Comparison of ENCODE assay signal across 20 mouse cellular contexts in genomic region chr3:51256450-51256849, GRCm38 (mm10). TPM values are rescaled to one million over a fixed set of nuclear protein-coding genes. Genes with fewer than 3 reads are reported as not detected.
DNase-seq lines count a peak whose midpoint lies in the region; ATAC-seq and TF ChIP-seq lines count a peak whose summit lies in the region.
"Had no signal": no experiment of that assay in that cellular context is flagged by ENCODE, and none has a peak within 500 bp of the region (broad histone marks: within the 10 kb centered on the region; RNA-seq: fewer than 3 reads in every experiment).

No protein-coding gene starts in this region.

- no peak overlapping the region for H3K4me3 ChIP-seq in heart, embryonic 11.5 days (ENCODE audit: low read depth, low read length)
- H3K4me3 ChIP-seq in heart, postnatal 0 days (ENCODE audit: low read depth, low read length), result no peak overlapping the region
- H3K4me3 ChIP-seq in heart, embryonic 12.5 days, result no peak overlapping the region
- H3K4me3 ChIP-seq in brown adipose tissue, adult 24 weeks (ENCODE audit: insufficient read depth, low read depth, low read length), result no peak overlapping the region
- H3K4me3 ChIP-seq: embryonic facial prominence, embryonic 10.5 days; erythroblast, embryonic 14.5 days; forebrain, embryonic 15.5 days; heart, embryonic 13.5 days; hindbrain, embryonic 12.5 days had no signal

- no peaks in the 10 kb centered on the region for H3K4me1 ChIP-seq in heart, embryonic 11.5 days (ENCODE audit: control insufficient read depth, insufficient read depth, low read length)
- H3K4me1 ChIP-seq in heart, postnatal 0 days (ENCODE audit: control insufficient read depth, insufficient read depth), result 0 out of 2 replicates have a peak, but pooled peaks cover 7% of the 10 kb centered on the region
- peaks cover 5% of the 10 kb centered on the region; the same call in 1 of the 2 replicates for H3K4me1 ChIP-seq in heart, embryonic 12.5 days (replicated peaks)
- peaks cover 2% of the 10 kb centered on the region; the same call in 1 of the 2 replicates for H3K4me1 ChIP-seq in brown adipose tissue, adult 24 weeks (ENCODE audit: control insufficient read depth, insufficient read depth, insufficient read length, low read length)
- H3K4me1 ChIP-seq: embryonic facial prominence, embryonic 10.5 days; forebrain, embryonic 15.5 days; hindbrain, embryonic 12.5 days had no signal

- H3K9me3 ChIP-seq in heart, embryonic 11.5 days (replicated peaks; ENCODE audit: control insufficient read depth, low read length), result no peaks in the 10 kb centered on the region
- no peaks in the 10 kb centered on the region for H3K9me3 ChIP-seq in heart, postnatal 0 days (replicated peaks; ENCODE audit: control insufficient read depth, low read length)
- no peaks in the 10 kb centered on the region for H3K9me3 ChIP-seq in heart, embryonic 12.5 days (replicated peaks)
- H3K9me3 ChIP-seq: embryonic facial prominence, embryonic 10.5 days; forebrain, embryonic 15.5 days; heart, embryonic 13.5 days; hindbrain, embryonic 12.5 days had no signal

- WGBS in heart, embryonic 11.5 days (ENCODE audit: insufficient replicate concordance), result 85% methylated on average over 12 of the region's 12 CpGs
- 60% methylated on average over 12 of the region's 12 CpGs for WGBS in heart, postnatal 0 days
- WGBS in heart, embryonic 12.5 days, result 84% methylated on average over 12 of the region's 12 CpGs

- H3K27me3 ChIP-seq in heart, embryonic 11.5 days (ENCODE audit: control insufficient read depth, insufficient read depth, low read length), result no peaks in the 10 kb centered on the region
- no peaks in the 10 kb centered on the region for H3K27me3 ChIP-seq in heart, postnatal 0 days (ENCODE audit: control insufficient read depth, insufficient read depth, low read length)
- H3K27me3 ChIP-seq in heart, embryonic 12.5 days (replicated peaks), result no peaks in the 10 kb centered on the region
- H3K27me3 ChIP-seq: forebrain, embryonic 15.5 days; heart, embryonic 13.5 days; hindbrain, embryonic 12.5 days had no signal

- TF ChIP-seq EP300 in heart, postnatal 0 days (IDR thresholded peaks at IDR 0.05; ENCODE audit: low read depth), result no peak

- no peak overlapping the region for H3K9ac ChIP-seq in heart, embryonic 11.5 days (ENCODE audit: low read depth, low read length)
- H3K9ac ChIP-seq in heart, postnatal 0 days (replicated peaks; ENCODE audit: low read depth, low read length), result no peak overlapping the region
- no peak overlapping the region for H3K9ac ChIP-seq in heart, embryonic 12.5 days
- H3K9ac ChIP-seq: forebrain, embryonic 15.5 days; heart, embryonic 13.5 days; hindbrain, embryonic 12.5 days had no signal

- no peak for TF ChIP-seq CTCF in heart, postnatal 0 days (IDR thresholded peaks at IDR 0.05; ENCODE audit: low read depth)

- ATAC-seq in heart, embryonic 11.5 days (replicated peaks; ENCODE audit: insufficient number of reproducible peaks, low FRiP score, low TSS enrichment), result no peak
- ATAC-seq in heart, postnatal 0 days (ENCODE audit: insufficient read depth, low read depth), result no peak
- ATAC-seq in heart, embryonic 12.5 days (ENCODE audit: insufficient number of reproducible peaks, low FRiP score), result no peak
- ATAC-seq in erythroblast, adult 5-6 weeks (replicated peaks; ENCODE audit: low FRiP score, poor library complexity, severe bottlenecking), result 0 out of 2 replicates have a peak, but pooled peaks have one; percentile 29
- ATAC-seq: forebrain, embryonic 15.5 days; hindbrain, embryonic 16.5 days; inflammation-experienced regulatory T-cells, adult 6 months had no signal

- H3K36me3 ChIP-seq in heart, embryonic 11.5 days (ENCODE audit: control insufficient read depth, insufficient read depth, low read length), result peaks cover 38% of the 10 kb centered on the region
- H3K36me3 ChIP-seq in heart, postnatal 0 days (replicated peaks; ENCODE audit: control insufficient read depth, insufficient read depth, low read length), result peaks cover 96% of the 10 kb centered on the region
- H3K36me3 ChIP-seq in heart, embryonic 12.5 days, result peaks cover 90% of the 10 kb centered on the region

- H3K27ac ChIP-seq in heart, embryonic 11.5 days (ENCODE audit: low read depth, low read length), result no peak overlapping the region
- peak overlapping the region; percentile 47 for H3K27ac ChIP-seq in heart, postnatal 0 days (ENCODE audit: low read depth)
- no peak overlapping the region for H3K27ac ChIP-seq in heart, embryonic 12.5 days (ENCODE audit: poor library complexity, severe bottlenecking)
- H3K27ac ChIP-seq in brown adipose tissue, adult 24 weeks (replicated peaks; ENCODE audit: low read depth, low read length), result peak overlapping the region; percentile 39; the same call in 1 of the 2 replicates
- H3K27ac ChIP-seq: embryonic facial prominence, embryonic 10.5 days; forebrain, embryonic 15.5 days; heart, embryonic 13.5 days; hindbrain, embryonic 12.5 days had no signal

- H3K4me2 ChIP-seq in heart, embryonic 11.5 days, result no peak overlapping the region
- no peak overlapping the region for H3K4me2 ChIP-seq in heart, postnatal 0 days (ENCODE audit: low read depth, low read length)
- no peak overlapping the region for H3K4me2 ChIP-seq in heart, embryonic 12.5 days
- H3K4me2 ChIP-seq: forebrain, embryonic 15.5 days; heart, embryonic 13.5 days; hindbrain, embryonic 12.5 days had no signal

- peak; percentile 95 for DNase-seq in heart, adult 11 months
- DNase-seq in heart, postnatal 0 days (ENCODE audit: low spot score), result no peak
- DNase-seq in kidney, postnatal 4 days, result no peak
- DNase-seq: adrenal gland, adult 2 months; adrenal gland, postnatal 25 days; cerebellum, adult 2 months; cerebellum, postnatal 10 days; gastrocnemius, postnatal 36 days; kidney, adult 18-20 months had no signal

RNA-seq across cellular contexts. Expression of gene Noct, which starts 32.2 kb away (rescaled TPM):
- polyA plus RNA-seq in heart, embryonic 11.5 days (2014; fragmentation: Nextera tagmentation; extraction: Ambion mirVana), result 10.4 and 12.2 TPM in 2 replicates
- 28.1 and 35.6 TPM in 2 replicates for total RNA-seq in heart, postnatal 0 days (2014; rRNA removed; ENCODE audit: low replicate concordance)
- polyA plus RNA-seq in heart, postnatal 0 days (2015; fragmentation: Nextera tagmentation; extraction: Ambion mirVana), result 8.5 and 11.9 TPM in 2 replicates
- polyA plus RNA-seq in heart, embryonic 12.5 days (2016; fragmentation: Nextera tagmentation; extraction: Ambion mirVana), result 12.4 and 14.0 TPM in 2 replicates
- polyA plus RNA-seq in brown adipose tissue, adult 24 weeks (2012; ENCODE audit: insufficient read depth, insufficient read length, missing spikeins), result 16.9 and 38.8 TPM in 2 replicates
- total RNA-seq in erythroblast, adult 5-6 weeks (2015; ENCODE audit: low replicate concordance), result 39.6 and 43.5 TPM in 2 replicates
- 27.3 and 31.4 TPM in 2 replicates for total RNA-seq in erythroblast, adult 5-6 weeks (2017; ENCODE audit: low replicate concordance)

Comparison
In these comparisons a context has a peak if more than half of its experiments do, and no peak if none do; other contexts are left out.
1. H3K27ac ChIP-seq: peak in heart, postnatal 0 days (single experiment) and brown adipose tissue, adult 24 weeks (single experiment); none in heart, embryonic 11.5 days (single experiment) and heart, embryonic 12.5 days (single experiment).